Mouse (Mus musculus) forebrain, embryonic 16.5 days (tissue): ENCODE measurements around the gene Wwox. TPM values are rescaled to one million over a fixed set of nuclear protein-coding genes. Genes with fewer than 3 reads are reported as not detected.

ENCODE experiments used
- ATAC-seq: fragments of 200-750 bp; cut with Nextera tagmentation; 2 replicates; pipeline ENCODE4 v1.8.0; 2017; ENCODE audit warnings: mild to moderate bottlenecking, moderate library complexity
- H3K27ac ChIP-seq: fragments of 300-500 bp; sonication (generic); 2 replicates; pipeline ENCODE4 v1.5.1; 2014; ENCODE audit warnings: low read length, control low read depth
- H3K27me3 ChIP-seq: fragments of 300-500 bp; sonication (generic); replicated peaks from 2 replicates; pipeline ENCODE4 v1.6.1; 2014; ENCODE audit warnings: low read length; ENCODE audit not compliant: control insufficient read depth, insufficient read depth
- H3K36me3 ChIP-seq: fragments of 300-500 bp; sonication (generic); 2 replicates; pipeline ENCODE4 v1.6.1; 2014; ENCODE audit not compliant: control insufficient read depth, insufficient read depth
- H3K4me1 ChIP-seq: fragments of 300-500 bp; sonication (generic); replicated peaks from 2 replicates; pipeline ENCODE4 v1.6.1; 2014; ENCODE audit warnings: low read length; ENCODE audit not compliant: control insufficient read depth, insufficient read depth
- H3K4me2 ChIP-seq: fragments of 300-500 bp; sonication (generic); 2 replicates; pipeline ENCODE4 v1.6.1; 2014; ENCODE audit warnings: mild to moderate bottlenecking, low read length, control low read depth
- H3K4me3 ChIP-seq: fragments of 300-500 bp; sonication (generic); replicated peaks from 2 replicates; pipeline ENCODE4 v1.5.1; 2014; ENCODE audit warnings: mild to moderate bottlenecking, low read length, control low read depth
- H3K9ac ChIP-seq: fragments of 300-500 bp; sonication (generic); replicated peaks from 2 replicates; pipeline ENCODE4 v1.6.1; 2014; ENCODE audit warnings: low read depth, low read length, control low read depth
- H3K9me3 ChIP-seq: fragments of 300-500 bp; sonication (generic); 2 replicates; pipeline ENCODE4 v1.6.1; 2016; ENCODE audit warnings: low read length; ENCODE audit not compliant: control insufficient read depth
- WGBS: fragments of 180-500 bp; shearing (Covaris S2); extraction: QIAGEN DNeasy Blood & Tissue Kit; methylation state at CpG from one replicate; pipeline ENCODE4 v1.1.7; 2014; 5-methylcytosine and 5-hydroxymethylcytosine counted together
- polyA plus RNA-seq: library from polyadenylated mRNA; unstranded; fragments of >200 nt; fragmentation: Nextera tagmentation; extraction: Ambion mirVana; gene quantifications from 2 replicates; pipeline ENCODE4 v1.2.1, GENCODE M21; 2015

Gene Wwox
- polyA plus RNA-seq, 1 experiment from 2014 or later, result 11.4 TPM

DNA sequence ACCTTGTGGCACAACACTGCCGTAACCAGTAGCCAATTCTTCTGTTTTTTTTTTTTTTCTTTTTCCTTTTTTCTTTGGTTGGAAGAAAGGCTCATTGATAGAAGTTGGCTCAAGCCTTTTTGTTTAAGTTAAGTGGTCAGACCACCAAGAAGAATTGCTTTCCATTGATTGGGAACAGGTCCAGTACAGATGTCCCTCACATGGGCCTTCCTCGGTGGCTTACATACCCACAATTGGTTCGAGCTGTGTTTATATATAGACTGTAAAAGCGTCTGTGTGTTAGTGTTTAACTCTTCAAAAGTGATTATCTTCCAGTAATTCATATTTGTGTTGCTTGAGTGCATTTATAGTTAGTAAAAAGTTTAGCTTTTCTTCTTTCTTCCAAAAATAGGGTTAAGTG is 176.0 kb downstream of the Wwox start:
- no peak overlapping the region for H3K9ac ChIP-seq
- H3K27me3 ChIP-seq, result no peaks in the 10 kb centered on the region
- H3K4me3 ChIP-seq, result no peak overlapping the region
- no peaks in the 10 kb centered on the region for H3K36me3 ChIP-seq
- H3K9me3 ChIP-seq, result peaks cover 2% of the 10 kb centered on the region; the same call in 1 of the 2 replicates
- no peaks in the 10 kb centered on the region for H3K4me1 ChIP-seq
- ATAC-seq, result no peak
- H3K4me2 ChIP-seq, result no peak overlapping the region
- H3K27ac ChIP-seq, result no peak overlapping the region
- 58% methylated on average over 4 of the region's 4 CpGs for WGBS

DNA sequence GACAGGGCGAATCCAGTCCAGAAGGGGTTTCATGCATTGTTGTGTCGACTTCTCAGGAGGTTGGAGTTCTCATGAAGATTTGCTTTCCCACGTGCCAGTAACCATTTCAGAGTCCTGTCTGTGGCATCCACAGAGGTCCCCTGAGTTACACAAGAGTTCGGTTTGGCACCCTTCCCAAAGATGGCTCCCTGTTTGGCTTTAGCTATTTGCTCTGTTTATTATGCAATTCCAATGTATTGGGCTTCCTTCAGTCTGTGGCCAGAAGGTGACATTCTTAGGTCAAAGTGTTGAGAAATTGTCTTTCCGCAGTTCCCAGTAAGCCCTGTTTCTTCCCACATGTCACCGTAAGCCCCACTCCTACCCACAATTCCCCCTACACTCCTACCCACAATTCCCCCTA is 176.5 kb downstream of the Wwox start:
- Histone ChIP-seq H3K27me3 (no peaks in the 10 kb centered on the region), H3K27ac (no peak overlapping the region), H3K9me3 (peaks cover 2% of the 10 kb centered on the region; the same call in 1 of the 2 replicates), H3K4me3 (no peak overlapping the region), H3K4me2 (no peak overlapping the region), H3K4me1 (no peaks in the 10 kb centered on the region), H3K36me3 (no peaks in the 10 kb centered on the region), H3K9ac (no peak overlapping the region)
- no peak for ATAC-seq
- 95% methylated on average over 6 of the region's 6 CpGs for WGBS

DNA sequence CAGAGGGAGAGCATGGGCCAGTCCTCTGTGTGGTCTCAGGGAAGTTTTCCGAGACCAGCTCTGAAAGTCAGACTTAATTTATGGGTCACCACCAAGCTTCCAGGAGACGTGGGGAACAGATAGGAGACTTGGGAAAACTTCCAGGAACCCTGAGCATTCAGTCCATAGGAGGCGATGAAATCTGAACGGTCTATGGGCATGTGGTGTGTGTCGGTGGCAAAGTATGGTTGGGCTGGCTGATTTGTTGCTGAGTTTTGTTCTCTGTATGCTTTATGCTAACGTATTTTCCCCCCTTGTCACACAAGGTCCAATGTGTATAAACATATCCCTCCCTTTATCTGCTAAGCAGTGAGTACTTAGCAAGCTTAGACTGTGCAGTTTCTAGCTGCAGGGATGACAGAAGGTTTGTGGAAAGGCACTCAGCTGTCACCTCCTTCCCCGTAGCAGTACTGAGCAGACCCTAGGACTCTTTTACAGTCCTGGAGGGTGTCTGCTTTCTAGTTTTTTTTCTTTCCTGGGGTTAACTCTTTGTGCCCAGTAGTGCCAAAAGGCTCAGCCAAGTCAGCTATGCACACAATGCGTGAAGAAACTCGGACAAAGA is 179.6 kb downstream of the Wwox start:
- Histone ChIP-seq H3K4me1 (no peaks in the 10 kb centered on the region), H3K4me3 (no peak overlapping the region), H3K9ac (no peak overlapping the region), H3K27ac (no peak overlapping the region), H3K9me3 (peaks cover 2% of the 10 kb centered on the region; the same call in 1 of the 2 replicates), H3K27me3 (no peaks in the 10 kb centered on the region), H3K4me2 (no peak overlapping the region), H3K36me3 (no peaks in the 10 kb centered on the region)
- WGBS, result 53% methylated on average over 9 of the region's 9 CpGs
- no peak for ATAC-seq

DNA sequence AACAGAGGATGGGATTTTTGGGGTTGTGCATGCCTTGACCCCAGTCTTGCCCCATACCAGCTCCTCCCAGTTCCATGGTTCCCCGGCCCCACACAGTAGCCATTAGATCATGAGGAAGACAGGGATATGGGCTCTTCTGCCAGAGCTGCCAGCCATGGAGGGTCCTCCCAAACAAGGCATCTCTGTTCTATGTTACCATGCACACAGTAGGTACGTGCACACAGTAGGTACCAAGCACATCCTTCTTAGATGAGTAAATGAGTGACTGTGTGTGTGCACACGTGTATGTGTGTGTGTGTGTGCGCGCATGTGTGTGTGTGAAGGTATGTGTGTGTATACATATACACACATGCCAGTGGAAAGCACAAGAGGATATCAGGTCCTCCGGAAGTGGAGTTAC is 185.9 kb downstream of the Wwox start:
- no peak overlapping the region for H3K4me3 ChIP-seq
- H3K9ac ChIP-seq, result no peak overlapping the region
- no peaks in the 10 kb centered on the region for H3K36me3 ChIP-seq
- H3K4me1 ChIP-seq, result no peaks in the 10 kb centered on the region; the same call in 1 of the 2 replicates
- H3K27ac ChIP-seq, result no peak overlapping the region
- H3K4me2 ChIP-seq, result no peak overlapping the region
- H3K9me3 ChIP-seq, result no peaks in the 10 kb centered on the region
- H3K27me3 ChIP-seq, result no peaks in the 10 kb centered on the region; the same call in 1 of the 2 replicates
- 95% methylated on average over 6 of the region's 6 CpGs for WGBS
- ATAC-seq, result no peak

DNA sequence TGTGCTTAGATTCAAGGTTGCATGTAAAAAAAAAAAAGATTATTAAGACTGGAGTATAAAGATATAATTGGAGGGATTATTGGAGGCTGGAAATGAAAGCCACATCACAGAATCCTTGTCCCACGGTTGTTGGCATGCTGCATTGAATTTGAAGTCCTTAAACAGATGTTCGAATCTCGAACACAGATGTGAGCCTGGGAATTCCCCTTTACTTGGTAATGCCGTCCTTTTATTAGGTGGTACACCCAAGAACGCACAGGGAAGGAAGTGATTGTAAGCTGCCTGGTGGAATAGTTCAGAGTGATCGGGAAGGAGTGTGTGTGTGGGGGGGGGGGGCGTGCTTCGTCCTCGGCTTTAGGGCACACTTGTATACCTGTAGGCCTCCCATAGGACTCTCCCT is 187.4 kb downstream of the Wwox start:
- no peak overlapping the region for H3K9ac ChIP-seq
- H3K27me3 ChIP-seq, result no peaks in the 10 kb centered on the region; the same call in 1 of the 2 replicates
- no peak overlapping the region for H3K4me2 ChIP-seq
- no peaks in the 10 kb centered on the region for H3K9me3 ChIP-seq
- peaks cover 3% of the 10 kb centered on the region; the same call in 1 of the 2 replicates for H3K4me1 ChIP-seq
- WGBS, result 82% methylated on average over 9 of the region's 9 CpGs
- no peak overlapping the region for H3K27ac ChIP-seq
- no peak for ATAC-seq
- no peaks in the 10 kb centered on the region for H3K36me3 ChIP-seq
- H3K4me3 ChIP-seq, result no peak overlapping the region

DNA sequence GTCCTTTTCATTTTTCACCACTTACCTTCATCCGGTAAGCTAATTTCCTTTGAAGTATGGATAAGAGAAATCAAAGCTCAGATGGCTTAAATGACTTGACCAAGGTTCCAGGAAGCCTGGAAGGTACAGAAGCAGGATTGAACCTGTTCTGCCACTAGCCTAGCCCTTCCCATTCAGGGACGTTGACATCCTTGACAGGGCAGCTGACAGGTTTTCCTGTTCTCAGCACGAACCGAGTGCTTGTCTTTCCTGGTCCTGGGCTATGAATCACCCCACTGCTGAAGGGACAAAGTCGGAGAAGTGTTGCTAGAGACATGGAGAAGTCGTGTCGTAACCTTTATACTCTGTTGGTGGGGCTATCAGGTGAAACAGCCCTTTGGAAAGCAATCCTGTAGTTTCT is 190.3 kb downstream of the Wwox start:
- no peaks in the 10 kb centered on the region; the same call in 1 of the 2 replicates for H3K27me3 ChIP-seq
- no peak overlapping the region for H3K27ac ChIP-seq
- no peak for ATAC-seq
- H3K36me3 ChIP-seq, result no peaks in the 10 kb centered on the region
- no peak overlapping the region for H3K4me3 ChIP-seq
- H3K9me3 ChIP-seq, result no peaks in the 10 kb centered on the region
- WGBS, result 83% methylated on average over 7 of the region's 7 CpGs
- H3K4me2 ChIP-seq, result no peak overlapping the region
- H3K4me1 ChIP-seq, result peaks cover 3% of the 10 kb centered on the region; the same call in 1 of the 2 replicates
- H3K9ac ChIP-seq, result no peak overlapping the region

DNA sequence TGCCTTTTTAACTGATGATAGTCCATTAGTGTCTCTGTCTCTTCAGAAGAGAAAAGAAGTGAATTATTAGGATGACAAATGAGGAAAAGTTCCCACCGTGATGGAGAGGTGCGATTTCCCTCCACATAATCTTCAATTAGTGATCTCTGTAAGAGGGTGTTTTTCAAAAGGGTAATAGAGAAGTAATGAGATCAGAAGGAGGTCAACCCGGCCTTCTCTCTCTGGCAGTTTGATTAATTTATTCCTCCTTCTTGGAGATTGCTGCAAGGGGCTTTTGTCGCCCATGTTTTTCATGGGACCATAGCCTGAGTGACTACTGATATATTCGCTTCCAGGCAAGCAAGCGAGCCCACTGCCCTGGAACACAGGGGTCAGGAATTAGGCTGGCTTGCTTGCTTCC is 191.6 kb downstream of the Wwox start:
- peaks cover 3% of the 10 kb centered on the region; the same call in 1 of the 2 replicates for H3K4me1 ChIP-seq
- H3K9me3 ChIP-seq, result no peaks in the 10 kb centered on the region
- no peaks in the 10 kb centered on the region; the same call in 1 of the 2 replicates for H3K27me3 ChIP-seq
- H3K4me3 ChIP-seq, result no peak overlapping the region
- no peak overlapping the region for H3K9ac ChIP-seq
- ATAC-seq, result no peak
- no peak overlapping the region for H3K4me2 ChIP-seq
- 7% methylated on average over 6 of the region's 6 CpGs for WGBS
- H3K27ac ChIP-seq, result no peak overlapping the region
- no peaks in the 10 kb centered on the region for H3K36me3 ChIP-seq

DNA sequence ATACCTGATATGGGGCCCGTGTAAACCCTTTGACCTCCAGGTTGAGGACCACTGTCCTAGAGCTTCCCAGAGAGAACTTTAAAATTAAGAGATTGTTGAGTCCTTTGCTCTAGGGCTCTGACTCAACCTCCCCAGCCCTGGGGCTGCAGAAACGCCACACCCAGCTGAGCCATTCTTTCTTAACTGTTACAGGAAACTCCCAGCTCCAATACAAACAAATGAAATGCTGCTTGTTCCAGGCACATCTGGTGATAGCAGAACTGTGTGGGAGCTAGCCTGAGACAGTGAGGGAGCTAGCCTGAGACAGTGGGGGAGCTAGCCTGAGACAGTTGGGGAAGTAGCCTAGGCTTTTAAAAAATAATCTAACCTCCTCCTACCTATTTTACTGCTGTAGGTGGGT is 194.7 kb downstream of the Wwox start:
- H3K4me2 ChIP-seq, result no peak overlapping the region
- H3K27ac ChIP-seq, result no peak overlapping the region
- 85% methylated on average over 2 of the region's 2 CpGs for WGBS
- ATAC-seq, result no peak
- no peaks in the 10 kb centered on the region; the same call in 1 of the 2 replicates for H3K27me3 ChIP-seq
- no peaks in the 10 kb centered on the region for H3K9me3 ChIP-seq
- H3K9ac ChIP-seq, result no peak overlapping the region
- no peaks in the 10 kb centered on the region for H3K36me3 ChIP-seq
- H3K4me3 ChIP-seq, result no peak overlapping the region
- peaks cover 3% of the 10 kb centered on the region; the same call in 1 of the 2 replicates for H3K4me1 ChIP-seq

DNA sequence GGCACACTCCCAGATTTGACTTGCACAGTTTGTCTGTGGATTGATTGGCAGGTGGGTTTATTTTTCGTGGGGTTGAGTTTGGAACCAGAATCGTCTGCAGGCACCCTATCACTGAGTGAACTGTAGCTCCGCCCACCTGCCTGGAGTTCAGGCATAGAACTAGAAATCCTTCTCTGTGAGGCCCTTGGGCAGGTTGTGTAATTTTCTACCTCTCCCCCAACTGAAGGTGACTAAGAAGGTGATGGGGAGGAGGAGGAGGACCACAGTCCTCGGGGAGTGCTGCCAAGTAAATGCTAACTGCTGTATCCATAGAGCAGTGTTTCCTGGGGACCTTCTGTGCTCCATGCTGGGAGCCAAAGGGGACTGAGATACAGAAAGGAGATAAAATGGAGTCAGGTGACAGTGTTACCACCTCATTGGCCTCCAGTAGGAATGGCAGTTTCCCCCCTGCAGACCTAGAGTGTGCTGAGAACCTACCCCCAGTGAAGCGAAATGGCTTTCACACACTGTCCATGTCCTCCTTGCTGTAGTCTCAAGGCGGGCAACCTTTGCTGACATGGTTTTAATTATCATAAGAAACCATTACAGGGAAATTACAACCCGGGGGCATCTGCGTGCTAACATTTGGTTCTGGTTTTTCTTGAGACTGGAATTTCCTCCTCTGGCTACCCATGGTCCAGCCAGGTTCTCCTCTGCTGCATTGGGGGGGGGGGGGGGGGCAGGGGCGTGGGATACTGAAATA is 195.4 kb downstream of the Wwox start:
- 64% methylated on average over 9 of the region's 9 CpGs for WGBS
- H3K4me3 ChIP-seq, result no peak overlapping the region

More for the DNA sequence above, 195.4 kb downstream of the Wwox start:
- Histone ChIP-seq H3K27ac (no peak overlapping the region), H3K4me2 (no peak overlapping the region), H3K4me1 (peaks cover 3% of the 10 kb centered on the region; the same call in 1 of the 2 replicates), H3K36me3 (no peaks in the 10 kb centered on the region), H3K27me3 (no peaks in the 10 kb centered on the region; the same call in 1 of the 2 replicates), H3K9me3 (no peaks in the 10 kb centered on the region), H3K9ac (no peak overlapping the region)
- ATAC-seq, result no peak
